Mouse (Mus musculus) cerebellum, postnatal 4 days (tissue): ENCODE measurements around the gene Prl3d1.
"Not testable (repeated sequence)": the region's sequence is repeated elsewhere in the genome, so short reads cannot be mapped to it uniquely, and the experiment has no call there.

Experiments used
- DNase-seq, 2 experiments: peaks; one replicate each; pipeline ENCODE4 v3.0.0; 2022; ENCODE audit warnings: low spot score in 2 of 2, mixed read lengths in 1 of 2

The Prl3d1 gene

GRCm38 (mm10) chr13:27093890-27094289, at the start of gene Prl3d1:
Prl3d1 (plus strand) TSS chr13:27094190.
- not testable (repeated sequence) for DNase-seq

- DNase-seq: no peak
These were observed 36.7 kb upstream of the Prl3d1 start, which contains the start of gene Prl for GRCm38 (mm10) chr13:27057270-27057669. Prl (plus strand) TSS chr13:27057570.

GRCm38 (mm10) chr13:27059177-27059576, 34.8 kb upstream of the Prl3d1 start:
- DNase-seq: no peak

GRCm38 (mm10) chr13:27121398-27121797, 27.4 kb downstream of the Prl3d1 start, which contains the start of gene Prl3d2:
Prl3d2 (plus strand) TSS chr13:27121698.
- DNase-seq: not testable (repeated sequence)

- no peak for DNase-seq
These were observed 54.3 kb downstream of the Prl3d1 start for GRCm38 (mm10) chr13:27148264-27148663.
